Mouse (Mus musculus): Measurements from ENCODE around the gene Lyzl4. TPM values are rescaled to one million over a fixed set of nuclear protein-coding genes. Genes with fewer than 3 reads are reported as not detected.

Gene Lyzl4
- total and polyA plus RNA-seq, 3 experiments = not detected

DNA sequence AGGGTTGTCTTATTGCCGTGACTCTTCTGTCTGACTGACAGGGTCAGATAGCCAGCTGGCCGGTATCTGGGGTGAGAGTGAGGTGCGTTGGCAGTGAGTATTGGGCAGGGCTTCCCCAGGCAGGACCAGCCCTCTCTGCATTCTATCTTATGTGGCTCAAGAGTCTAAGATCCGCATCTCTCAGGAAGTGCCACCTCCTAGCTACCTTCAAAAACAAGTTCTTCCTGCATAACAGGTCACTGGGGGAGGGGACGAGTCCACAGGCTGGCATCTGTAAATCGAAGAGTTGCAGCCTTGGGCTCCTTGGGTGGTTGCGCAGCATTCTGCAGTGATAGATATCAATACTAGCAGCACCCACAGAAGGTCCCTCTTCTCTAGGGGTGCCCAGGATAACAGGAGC is 5.1 kb upstream of the Lyzl4 start:
- Histone ChIP-seq H3K4me1 (ENCODE audit: insufficient read depth, low read depth, low read length) (no peaks in the 10 kb centered on the region), H3K4me3 (ENCODE audit: low read depth, low read length) (no peak overlapping the region), H3K27me3 (ENCODE audit: insufficient read depth, low read length) (peaks cover 2% of the 10 kb centered on the region; the same call in 1 of the 2 replicates), H3K9me3 (replicated peaks) (peaks cover 9% of the 10 kb centered on the region), H3K36me3 (replicated peaks) (no peaks in the 10 kb centered on the region)
- DNase-seq (ENCODE audit: low spot score) (no peak), ATAC-seq (ENCODE audit: extremely low read depth, insufficient number of reproducible peaks, low FRiP score, poor library complexity, severe bottlenecking) (no peak)
- no peak for TF ChIP-seq GATA1 (IDR thresholded peaks at IDR 0.05; ENCODE audit: borderline replicate concordance, low read length)
- no peak for TF ChIP-seq CTCF (IDR thresholded peaks at IDR 0.05; ENCODE audit: low read depth, low read length)
- no peak for TF ChIP-seq GATA2 (IDR thresholded peaks at IDR 0.05; ENCODE audit: borderline replicate concordance, low read depth, low read length)
- TF ChIP-seq TAL1 (conservative IDR thresholded peaks at IDR 0.05; ENCODE audit: low read depth, low read length) = no peak

DNA sequence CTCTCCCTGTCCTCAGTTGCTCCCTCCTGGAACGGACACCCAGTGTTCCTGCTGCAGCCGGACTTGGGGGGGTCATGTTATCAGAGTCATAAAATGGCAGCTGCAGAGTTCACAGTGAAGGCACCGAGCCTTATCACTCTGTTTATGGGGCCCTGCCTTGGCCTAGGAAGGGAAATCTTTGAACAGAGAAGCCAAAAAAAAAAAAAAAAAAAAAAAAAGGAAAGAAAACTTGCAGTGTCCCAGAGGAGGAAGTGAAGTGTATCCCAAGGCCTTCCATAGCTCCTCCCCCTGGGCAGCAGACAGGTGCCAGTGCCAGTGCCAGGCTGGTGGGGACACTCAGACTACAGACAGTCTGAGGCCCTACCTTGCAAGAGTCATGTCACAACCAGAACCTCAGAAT is 3.0 kb upstream of the Lyzl4 start:
- ATAC-seq (ENCODE audit: extremely low read depth, insufficient number of reproducible peaks, low FRiP score, poor library complexity, severe bottlenecking) = no peak
- DNase-seq (ENCODE audit: low spot score) = no peak
- H3K4me3 ChIP-seq (ENCODE audit: low read depth, low read length) = no peak overlapping the region
- peaks cover 2% of the 10 kb centered on the region; the same call in 1 of the 2 replicates for H3K27me3 ChIP-seq (ENCODE audit: insufficient read depth, low read length)
- H3K36me3 ChIP-seq (replicated peaks) = no peaks in the 10 kb centered on the region
- no peak for TF ChIP-seq GATA2 (IDR thresholded peaks at IDR 0.05; ENCODE audit: borderline replicate concordance, low read depth, low read length)
- TF ChIP-seq POLR2AphosphoS5 (IDR thresholded peaks at IDR 0.05; ENCODE audit: insufficient replicate concordance, low read depth, low read length) = no peak
- no peak for TF ChIP-seq CTCF (IDR thresholded peaks at IDR 0.05; ENCODE audit: low read depth, low read length)
- TF ChIP-seq TAL1 (conservative IDR thresholded peaks at IDR 0.05; ENCODE audit: low read depth, low read length) = no peak
- no peak for TF ChIP-seq GATA1 (IDR thresholded peaks at IDR 0.05; ENCODE audit: borderline replicate concordance, low read length)
- H3K9me3 ChIP-seq (replicated peaks) = peaks cover 10% of the 10 kb centered on the region
- H3K4me1 ChIP-seq (ENCODE audit: insufficient read depth, low read depth, low read length) = no peaks in the 10 kb centered on the region

DNA sequence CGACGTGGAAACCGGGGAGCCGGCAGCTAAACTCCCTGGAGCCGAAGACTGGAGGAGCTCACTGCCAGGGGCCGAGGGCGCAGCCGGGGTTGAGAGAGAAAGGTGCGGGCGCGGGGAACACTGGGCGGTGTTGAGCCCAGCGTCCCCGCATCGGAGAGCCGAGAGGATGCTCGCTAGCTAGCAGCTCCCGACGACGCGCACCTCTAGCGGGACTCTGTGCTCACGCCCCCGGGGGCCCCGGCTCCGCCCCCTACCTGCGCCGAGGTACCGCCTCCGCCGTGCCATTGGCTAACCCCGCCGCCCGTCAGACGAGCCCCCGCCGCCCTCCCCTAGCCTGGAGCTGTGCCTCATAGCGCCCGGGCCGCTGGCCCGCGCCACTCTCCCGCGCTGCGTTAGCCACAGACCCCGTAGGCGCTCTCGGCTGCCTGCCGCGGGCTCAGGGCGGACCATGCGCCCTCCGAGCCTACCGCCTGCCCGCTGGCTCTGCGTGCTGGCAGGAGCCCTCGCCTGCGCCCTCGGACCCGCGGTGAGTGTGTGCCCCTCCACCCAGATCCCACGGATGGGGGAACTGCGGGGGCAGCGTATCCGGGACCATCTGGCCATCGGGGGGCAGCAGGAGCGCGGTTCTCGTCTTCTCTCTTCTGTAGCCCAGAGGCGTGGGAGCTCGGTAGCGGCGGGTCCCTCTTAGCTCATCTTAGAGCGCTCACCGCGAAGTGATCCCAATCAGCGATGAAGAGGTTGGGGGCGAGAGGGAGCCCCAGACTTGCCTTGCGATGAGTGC is 695 bp upstream of the Lyzl4 start, which contains the start of gene Vipr1:
Gene Vipr1 (plus strand): TSS at position 316 of the 781 bp plus-strand sequence.
- Histone ChIP-seq H3K4me3 (ENCODE audit: low read depth, low read length) (no peak within 1 kb of the TSS), H3K36me3 (replicated peaks) (no peaks in the 10 kb centered on the region), H3K4me1 (ENCODE audit: insufficient read depth, low read depth, low read length) (no peaks in the 10 kb centered on the region), H3K27me3 (ENCODE audit: insufficient read depth, low read length) (peaks cover 5% of the 10 kb centered on the region), H3K9me3 (replicated peaks) (peaks cover 10% of the 10 kb centered on the region)
- no peak for TF ChIP-seq GATA1 (IDR thresholded peaks at IDR 0.05; ENCODE audit: borderline replicate concordance, low read length)
- TF ChIP-seq CTCF (IDR thresholded peaks at IDR 0.05; ENCODE audit: low read depth, low read length) = no peak
- TF ChIP-seq TAL1 (conservative IDR thresholded peaks at IDR 0.05; ENCODE audit: low read depth, low read length) = no peak
- no peak for TF ChIP-seq GATA2 (IDR thresholded peaks at IDR 0.05; ENCODE audit: borderline replicate concordance, low read depth, low read length)
- TF ChIP-seq POLR2AphosphoS5 (IDR thresholded peaks at IDR 0.05; ENCODE audit: insufficient replicate concordance, low read depth, low read length) = no peak
- no peak for ATAC-seq (ENCODE audit: extremely low read depth, insufficient number of reproducible peaks, low FRiP score, poor library complexity, severe bottlenecking)
- DNase-seq (ENCODE audit: low spot score) = no peak

DNA sequence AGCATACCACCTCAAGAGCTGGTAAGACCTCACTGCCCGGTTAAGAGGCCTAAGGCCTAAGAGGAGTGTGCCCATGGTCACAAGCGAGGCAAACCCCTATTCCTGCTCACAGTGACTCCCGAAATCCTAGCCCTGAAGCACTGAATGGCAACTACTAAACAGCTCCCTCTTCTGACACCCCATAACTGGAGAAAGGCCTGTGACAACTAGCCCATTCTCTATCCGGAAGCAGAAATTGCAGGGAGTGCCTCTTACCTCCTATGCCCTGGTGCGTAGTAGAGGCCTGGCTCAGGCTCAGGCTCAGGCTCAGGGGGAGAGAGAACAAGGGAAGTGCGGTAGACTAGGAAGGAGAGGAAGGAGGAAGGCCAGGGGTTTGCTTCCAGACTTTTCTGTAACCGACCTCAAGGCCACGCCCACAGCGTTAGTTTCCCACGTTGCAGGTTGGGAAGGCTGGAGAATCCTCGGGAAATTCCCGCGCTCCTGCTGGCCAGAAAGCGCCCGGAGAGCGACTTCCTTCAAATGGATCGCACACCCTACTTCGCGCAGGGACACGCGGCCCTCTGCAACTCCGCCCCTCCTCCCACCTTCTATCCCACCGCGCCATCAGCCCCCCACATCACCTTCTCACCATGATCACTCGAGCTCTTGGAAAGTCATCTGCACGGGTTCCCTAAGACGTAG is 521 bp downstream of the Lyzl4 start:
- DNase-seq (ENCODE audit: low spot score) = no peak
- Histone ChIP-seq H3K4me3 (ENCODE audit: low read depth, low read length) (no peak overlapping the region), H3K27me3 (ENCODE audit: insufficient read depth, low read length) (peaks cover 10% of the 10 kb centered on the region), H3K36me3 (replicated peaks) (no peaks in the 10 kb centered on the region), H3K4me1 (ENCODE audit: insufficient read depth, low read depth, low read length) (no peaks in the 10 kb centered on the region), H3K9me3 (replicated peaks) (peaks cover 10% of the 10 kb centered on the region)
- TF ChIP-seq GATA2 (IDR thresholded peaks at IDR 0.05; ENCODE audit: borderline replicate concordance, low read depth, low read length) (no peak), CTCF (IDR thresholded peaks at IDR 0.05; ENCODE audit: low read depth, low read length) (no peak), GATA1 (IDR thresholded peaks at IDR 0.05; ENCODE audit: borderline replicate concordance, low read length) (no peak), POLR2AphosphoS5 (IDR thresholded peaks at IDR 0.05; ENCODE audit: insufficient replicate concordance, low read depth, low read length) (no peak), TAL1 (conservative IDR thresholded peaks at IDR 0.05; ENCODE audit: low read depth, low read length) (no peak)
- no peak for ATAC-seq (ENCODE audit: extremely low read depth, insufficient number of reproducible peaks, low FRiP score, poor library complexity, severe bottlenecking)

- TF ChIP-seq GATA2 (IDR thresholded peaks at IDR 0.05; ENCODE audit: borderline replicate concordance, low read depth, low read length) (no peak), GATA1 (IDR thresholded peaks at IDR 0.05; ENCODE audit: borderline replicate concordance, low read length) (no peak), TAL1 (conservative IDR thresholded peaks at IDR 0.05; ENCODE audit: low read depth, low read length) (no peak), CTCF (IDR thresholded peaks at IDR 0.05; ENCODE audit: low read depth, low read length) (no peak), POLR2AphosphoS5 (IDR thresholded peaks at IDR 0.05; ENCODE audit: insufficient replicate concordance, low read depth, low read length) (no peak)
- Histone ChIP-seq H3K36me3 (replicated peaks) (no peaks in the 10 kb centered on the region), H3K27me3 (ENCODE audit: insufficient read depth, low read length) (peaks cover 11% of the 10 kb centered on the region), H3K4me1 (ENCODE audit: insufficient read depth, low read depth, low read length) (no peaks in the 10 kb centered on the region), H3K9me3 (replicated peaks) (peaks cover 10% of the 10 kb centered on the region), H3K4me3 (ENCODE audit: low read depth, low read length) (no peak overlapping the region)
- no peak for DNase-seq (ENCODE audit: low spot score)
- no peak for ATAC-seq (ENCODE audit: extremely low read depth, insufficient number of reproducible peaks, low FRiP score, poor library complexity, severe bottlenecking)
Measured at GRCm38 (mm10) chr9:121639790-121640189, 2.1 kb downstream of the Lyzl4 start.

All from G1E (cell line).